Mouse (Mus musculus) neural tube, embryonic 15.5 days (tissue): ENCODE data around the gene Rars2. TPM values are rescaled to one million over a fixed set of nuclear protein-coding genes. Genes with fewer than 3 reads are reported as not detected.
A peak's percentile ranks its signal among the peaks of the same experiment; 100 is the strongest.

Source experiments
- ATAC-seq: fragments of 200-750 bp; cut with Nextera tagmentation; 2 replicates; pipeline ENCODE4 v1.8.0; 2017; ENCODE audit warnings: mild to moderate bottlenecking, moderate TSS enrichment, moderate library complexity; ENCODE audit not compliant: low FRiP score
- H3K27ac ChIP-seq: fragments of 300-500 bp; sonication (generic); replicated peaks from 2 replicates; pipeline ENCODE4 v1.5.1; 2015; ENCODE audit warnings: mild to moderate bottlenecking, inconsistent platforms
- H3K27me3 ChIP-seq: fragments of 300-500 bp; sonication (generic); replicated peaks from 2 replicates; pipeline ENCODE4 v1.6.1; 2015; ENCODE audit warnings: inconsistent platforms
- H3K36me3 ChIP-seq: fragments of 300-500 bp; sonication (generic); 2 replicates; pipeline ENCODE4 v1.6.1; 2015; ENCODE audit warnings: inconsistent platforms
- H3K4me1 ChIP-seq: fragments of 300-500 bp; sonication (generic); 2 replicates; pipeline ENCODE4 v1.6.1; 2015; ENCODE audit warnings: inconsistent platforms
- H3K4me2 ChIP-seq: fragments of 300-500 bp; sonication (generic); 2 replicates; pipeline ENCODE4 v1.6.1; 2015; ENCODE audit warnings: inconsistent platforms, mild to moderate bottlenecking, moderate library complexity
- H3K4me3 ChIP-seq: fragments of 300-500 bp; sonication (generic); replicated peaks from 2 replicates; pipeline ENCODE4 v1.5.1; 2015; ENCODE audit warnings: mild to moderate bottlenecking, inconsistent platforms
- H3K9ac ChIP-seq: fragments of 300-500 bp; sonication (generic); replicated peaks from 2 replicates; pipeline ENCODE4 v1.6.1; 2015; ENCODE audit warnings: mild to moderate bottlenecking, inconsistent platforms
- H3K9me3 ChIP-seq: fragments of 300-500 bp; sonication (generic); replicated peaks from 2 replicates; pipeline ENCODE4 v1.6.1; 2016; ENCODE audit warnings: inconsistent platforms
- WGBS: fragments of 180-500 bp; shearing (Covaris S2); methylation state at CpG from one replicate; pipeline ENCODE4 v1.1.7; 2015; ENCODE audit warnings: mixed read lengths; 5-methylcytosine and 5-hydroxymethylcytosine counted together
- polyA plus RNA-seq: library from polyadenylated mRNA; unstranded; fragments of >200 nt; fragmentation: Nextera tagmentation; extraction: Ambion mirVana; gene quantifications from 2 replicates; pipeline ENCODE4 v1.2.1, GENCODE M21; 2015

Gene Rars2
- polyA plus RNA-seq, 1 experiment from 2014 or later: 51.0 TPM

- no peak overlapping the region for H3K27ac ChIP-seq
- H3K4me1 ChIP-seq: no peaks in the 10 kb centered on the region
- no peaks in the 10 kb centered on the region for H3K9me3 ChIP-seq
- no peaks in the 10 kb centered on the region for H3K27me3 ChIP-seq
- ATAC-seq: no peak
- no peak overlapping the region for H3K4me3 ChIP-seq
- H3K9ac ChIP-seq: no peak overlapping the region
- H3K4me2 ChIP-seq: no peak overlapping the region
- peaks cover 54% of the 10 kb centered on the region for H3K36me3 ChIP-seq
Observed at GRCm38 (mm10) chr4:34644779-34645178, 30.0 kb downstream of the Rars2 start.

- Histone ChIP-seq H3K27ac (no peak overlapping the region), H3K4me1 (no peaks in the 10 kb centered on the region), H3K36me3 (peaks cover 56% of the 10 kb centered on the region), H3K27me3 (no peaks in the 10 kb centered on the region), H3K9ac (no peak overlapping the region), H3K9me3 (no peaks in the 10 kb centered on the region), H3K4me3 (no peak overlapping the region), H3K4me2 (no peak overlapping the region)
- ATAC-seq: no peak
- 97% methylated on average over 7 of the region's 7 CpGs for WGBS
Observed at GRCm38 (mm10) chr4:34653179-34653578, 38.4 kb downstream of the Rars2 start.

- no peak for ATAC-seq
- Histone ChIP-seq H3K4me2 (no peak overlapping the region), H3K9ac (no peak overlapping the region), H3K27ac (no peak overlapping the region), H3K9me3 (no peaks in the 10 kb centered on the region), H3K27me3 (no peaks in the 10 kb centered on the region), H3K4me3 (no peak overlapping the region), H3K4me1 (no peaks in the 10 kb centered on the region), H3K36me3 (peaks cover 76% of the 10 kb centered on the region)
- 97% methylated on average over 10 of the region's 10 CpGs for WGBS
Observed at GRCm38 (mm10) chr4:34656101-34656500, 41.3 kb downstream of the Rars2 start.

- H3K4me3 ChIP-seq: no peak overlapping the region
- whole genome bisulfite sequencing: 95% methylated on average over 2 of the region's 2 CpGs
- H3K36me3 ChIP-seq: peaks cover 81% of the 10 kb centered on the region
- H3K27ac ChIP-seq: no peak overlapping the region
- no peaks in the 10 kb centered on the region for H3K4me1 ChIP-seq
- H3K4me2 ChIP-seq: no peak overlapping the region
- no peak for ATAC-seq
- no peak overlapping the region for H3K9ac ChIP-seq
- H3K9me3 ChIP-seq: no peaks in the 10 kb centered on the region
- H3K27me3 ChIP-seq: no peaks in the 10 kb centered on the region
Observed at GRCm38 (mm10) chr4:34659012-34659411, 44.3 kb downstream of the Rars2 start.

DNA sequence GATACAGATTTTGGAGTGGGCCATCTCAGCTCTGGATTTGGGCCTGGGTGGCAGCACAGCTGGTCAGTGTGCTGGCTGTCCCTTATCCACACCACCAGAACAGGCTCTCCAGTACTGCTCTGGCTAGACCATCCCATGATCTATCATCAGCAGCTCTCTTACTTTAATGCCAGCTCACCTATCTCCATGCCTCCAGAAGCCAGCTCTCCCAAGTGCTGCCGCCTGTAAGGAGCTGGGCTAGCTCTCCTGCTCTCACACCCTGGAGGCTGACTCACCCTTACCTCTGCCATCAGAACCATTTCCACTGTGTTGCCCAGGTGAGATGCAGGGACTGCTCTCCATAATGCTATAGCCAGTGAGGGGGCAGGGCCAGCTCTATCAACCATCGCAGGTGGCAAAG is 46.8 kb downstream of the Rars2 start:
- Histone ChIP-seq H3K9me3 (no peaks in the 10 kb centered on the region), H3K9ac (no peak overlapping the region), H3K4me3 (no peak overlapping the region), H3K36me3 (peaks cover 83% of the 10 kb centered on the region), H3K27ac (no peak overlapping the region), H3K27me3 (no peaks in the 10 kb centered on the region), H3K4me1 (no peaks in the 10 kb centered on the region), H3K4me2 (no peak overlapping the region)
- 97% methylated on average over 2 of the region's 2 CpGs for WGBS
- ATAC-seq: no peak

DNA sequence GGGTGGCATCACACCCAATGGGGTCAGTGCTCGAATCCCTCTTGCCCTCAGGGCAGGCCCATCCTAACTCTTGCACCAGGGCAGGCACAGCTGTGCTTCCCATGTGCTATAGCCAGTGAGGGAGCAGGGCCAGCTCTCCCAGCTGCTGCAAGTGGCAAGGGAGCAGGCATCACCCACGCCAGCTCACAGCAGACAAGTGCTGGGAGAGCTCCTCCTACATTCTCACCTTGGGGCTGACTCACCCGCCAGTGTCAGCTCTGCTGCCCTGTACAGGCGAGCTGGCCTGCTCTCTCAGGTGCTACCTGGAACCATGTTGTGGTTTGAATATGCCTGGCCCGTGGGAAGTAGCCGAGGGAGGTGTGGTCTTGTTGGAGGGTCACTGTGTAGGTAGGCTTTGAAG is 47.2 kb downstream of the Rars2 start:
- H3K27me3 ChIP-seq: no peaks in the 10 kb centered on the region
- WGBS: 83% methylated on average over 6 of the region's 6 CpGs
- no peak overlapping the region for H3K27ac ChIP-seq
- no peaks in the 10 kb centered on the region for H3K4me1 ChIP-seq
- H3K4me2 ChIP-seq: no peak overlapping the region
- no peaks in the 10 kb centered on the region for H3K9me3 ChIP-seq
- ATAC-seq: no peak
- H3K4me3 ChIP-seq: no peak overlapping the region
- H3K9ac ChIP-seq: no peak overlapping the region
- peaks cover 83% of the 10 kb centered on the region for H3K36me3 ChIP-seq

GRCm38 (mm10) chr4:34667923-34668322 is 53.2 kb downstream of the Rars2 start:
- no peak overlapping the region for H3K4me2 ChIP-seq
- no peak for ATAC-seq
- H3K9ac ChIP-seq: no peak overlapping the region
- H3K4me3 ChIP-seq: no peak overlapping the region
- no peak overlapping the region for H3K27ac ChIP-seq
- H3K4me1 ChIP-seq: no peaks in the 10 kb centered on the region
- H3K27me3 ChIP-seq: no peaks in the 10 kb centered on the region
- H3K36me3 ChIP-seq: peaks cover 59% of the 10 kb centered on the region
- H3K9me3 ChIP-seq: no peaks in the 10 kb centered on the region
- 96% methylated on average over 5 of the region's 5 CpGs for WGBS

GRCm38 (mm10) chr4:34673721-34674120 is 59.0 kb downstream of the Rars2 start:
- 92% methylated on average over 5 of the region's 5 CpGs for WGBS
- H3K4me3 ChIP-seq: no peak overlapping the region
- no peak for ATAC-seq

DNA sequence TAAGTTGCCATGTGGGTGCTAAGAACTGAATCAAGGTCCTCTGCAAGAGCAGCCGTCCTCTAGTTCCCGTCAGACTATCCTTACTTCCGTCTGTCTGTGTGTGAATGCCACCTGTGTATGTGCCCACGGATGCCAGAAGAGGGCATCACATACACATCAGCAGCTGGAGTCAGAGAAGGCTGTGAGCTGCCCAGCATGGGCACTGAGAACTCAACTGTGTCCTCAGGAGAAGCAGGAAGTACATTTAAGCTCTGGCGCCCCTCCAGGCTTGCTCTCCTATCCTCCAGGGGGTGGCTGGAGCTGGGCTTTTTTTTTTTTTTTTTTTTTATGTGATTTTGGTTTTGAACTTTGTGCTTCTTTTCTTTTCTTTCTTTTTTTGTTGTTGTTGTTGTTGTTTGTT is 65.8 kb downstream of the Rars2 start:
- Histone ChIP-seq H3K36me3 (peaks cover 28% of the 10 kb centered on the region), H3K27me3 (no peaks in the 10 kb centered on the region), H3K27ac (no peak overlapping the region), H3K4me3 (no peak overlapping the region), H3K9me3 (no peaks in the 10 kb centered on the region), H3K9ac (no peak overlapping the region), H3K4me2 (no peak overlapping the region), H3K4me1 (no peaks in the 10 kb centered on the region)
- WGBS: 89% methylated on average over 5 of the region's 5 CpGs
- no peak for ATAC-seq

More at GRCm38 (mm10) chr4:34673721-34674120, 59.0 kb downstream of the Rars2 start:
- Histone ChIP-seq H3K9ac (no peak overlapping the region), H3K27ac (no peak overlapping the region), H3K27me3 (no peaks in the 10 kb centered on the region), H3K9me3 (no peaks in the 10 kb centered on the region), H3K4me2 (no peak overlapping the region), H3K4me1 (no peaks in the 10 kb centered on the region), H3K36me3 (peaks cover 38% of the 10 kb centered on the region)

GRCm38 (mm10) chr4:34686874-34687567 is 72.3 kb downstream of the Rars2 start, which contains the start of gene Slc35a1:
Slc35a1 (minus strand) TSS chr4:34687438.
- ATAC-seq: peak; percentile 99
- H3K9me3 ChIP-seq: no peaks in the 10 kb centered on the region
- peak within 1 kb of the TSS; percentile 97 for H3K27ac ChIP-seq
- peak within 1 kb of the TSS; percentile 95 for H3K9ac ChIP-seq
- WGBS: under 1% methylated on average over 55 of the region's 65 CpGs
- H3K27me3 ChIP-seq: no peaks in the 10 kb centered on the region
- H3K4me1 ChIP-seq: peaks cover 10% of the 10 kb centered on the region
- H3K4me2 ChIP-seq: peak within 1 kb of the TSS; percentile 61
- peak within 1 kb of the TSS; percentile 90 for H3K4me3 ChIP-seq
- peaks cover 7% of the 10 kb centered on the region; the same call in 1 of the 2 replicates for H3K36me3 ChIP-seq

DNA sequence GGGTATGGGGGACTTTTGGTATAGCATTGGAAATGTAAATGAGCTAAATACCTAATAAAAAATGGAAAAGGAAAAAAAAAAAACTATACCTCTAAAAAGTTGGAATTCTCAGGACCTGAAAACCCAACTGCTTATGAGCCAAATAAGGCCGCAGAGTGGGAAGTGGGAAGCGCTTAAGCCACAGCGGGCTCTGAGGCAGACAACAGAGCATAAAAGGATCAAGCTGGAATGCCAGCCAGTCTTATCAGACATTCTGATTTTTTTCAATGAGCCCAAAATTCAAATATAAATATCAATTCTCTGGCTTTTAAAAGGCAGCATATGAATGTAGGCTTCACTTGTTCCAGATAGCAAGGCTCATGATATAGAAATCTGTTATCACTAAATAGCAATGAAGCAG is 73.3 kb downstream of the Rars2 start:
- peak overlapping the region; percentile 61 for H3K4me2 ChIP-seq
- H3K9ac ChIP-seq: no peak overlapping the region
- no peak for ATAC-seq
- peak overlapping the region; percentile 48 for H3K27ac ChIP-seq
- WGBS: 78% methylated on average over 3 of the region's 3 CpGs
- H3K4me1 ChIP-seq: peaks cover 10% of the 10 kb centered on the region
- H3K27me3 ChIP-seq: no peaks in the 10 kb centered on the region
- H3K4me3 ChIP-seq: no peak overlapping the region
- H3K9me3 ChIP-seq: no peaks in the 10 kb centered on the region
- H3K36me3 ChIP-seq: no peaks in the 10 kb centered on the region

- ATAC-seq: no peak
- H3K4me3 ChIP-seq: no peak overlapping the region
- no peaks in the 10 kb centered on the region for H3K4me1 ChIP-seq
- H3K27me3 ChIP-seq: no peaks in the 10 kb centered on the region
- H3K27ac ChIP-seq: no peak overlapping the region
- WGBS: 51% methylated on average over 5 of the region's 5 CpGs
- no peak overlapping the region for H3K4me2 ChIP-seq
- H3K9me3 ChIP-seq: no peaks in the 10 kb centered on the region
- H3K9ac ChIP-seq: no peak overlapping the region
- H3K36me3 ChIP-seq: no peaks in the 10 kb centered on the region
Observed at GRCm38 (mm10) chr4:34701528-34701927, 86.8 kb downstream of the Rars2 start.
